Comparison of ENCODE assay signal across 29 mouse cellular contexts in the genomic region with DNA sequence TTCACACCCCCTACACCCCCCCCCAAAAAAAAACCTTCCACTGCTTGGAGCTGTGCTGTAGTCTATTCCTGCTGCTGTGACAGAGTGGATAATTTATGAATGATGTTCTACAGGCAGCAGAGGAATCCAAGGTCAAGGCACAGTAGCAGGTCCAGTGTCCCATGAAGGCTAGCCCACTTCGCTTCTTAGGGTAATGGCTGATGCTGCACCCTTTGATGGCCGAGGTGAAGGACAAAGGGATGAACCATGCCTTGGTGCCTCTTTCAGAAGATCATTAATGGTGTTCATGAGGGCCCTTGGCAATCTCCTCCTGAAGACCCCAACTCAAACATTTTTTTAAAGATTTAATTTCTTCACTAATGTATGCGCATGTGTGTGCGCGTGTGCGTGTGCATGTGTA. TPM values are rescaled to one million over a fixed set of nuclear protein-coding genes. Genes with fewer than 3 reads are reported as not detected.
DNase-seq lines count a peak whose midpoint lies in the region; ATAC-seq and TF ChIP-seq lines count a peak whose summit lies in the region.
"Had no signal": no experiment of that assay in that cellular context is flagged by ENCODE, and none has a peak within 500 bp of the region (broad histone marks: within the 10 kb centered on the region; RNA-seq: fewer than 3 reads in every experiment).

No protein-coding gene starts in this region.

- intact Hi-C loops in heart, postnatal 25 days (cut with DNase I): no loop called here
- intact Hi-C loops in gastrocnemius, postnatal 36 days (cut with DNase I): no loop called here

- 94% methylated on average over 6 of the region's 6 CpGs for WGBS in heart, embryonic 14.5 days

- H3K9ac ChIP-seq in heart, embryonic 14.5 days (ENCODE audit: low read length): no peak overlapping the region
- H3K9ac ChIP-seq: embryonic facial prominence, embryonic 15.5 days had no signal

- peak overlapping the region; percentile 46 for H3K4me2 ChIP-seq in heart, embryonic 14.5 days (ENCODE audit: low read length)
- H3K4me2 ChIP-seq: embryonic facial prominence, embryonic 15.5 days had no signal

- TF ChIP-seq POLR2A in testis, adult 2 months (IDR thresholded peaks at IDR 0.05; ENCODE audit: control insufficient read depth, low read depth, low read length): no peak

- H3K4me1 ChIP-seq in heart, embryonic 14.5 days (ENCODE audit: control insufficient read depth in 2 of 2, insufficient read depth in 2 of 2, low read length in 2 of 2): peaks cover 7 to 22% of the 10 kb centered on the region in 2 experiments
- H3K4me1 ChIP-seq in testis, adult 2 months (ENCODE audit: control insufficient read depth, insufficient read depth, low read length): no peaks in the 10 kb centered on the region; the same call in 1 of the 2 replicates
- H3K4me1 ChIP-seq: embryonic facial prominence, embryonic 15.5 days; midbrain, embryonic 10.5 days had no signal

- no peak overlapping the region for H3K4me3 ChIP-seq in heart, embryonic 14.5 days (ENCODE audit: control insufficient read depth in 1 of 2, insufficient read depth in 1 of 2, low read depth in 1 of 2, low read length in 2 of 2)
- H3K4me3 ChIP-seq in testis, adult 2 months (ENCODE audit: control insufficient read depth, low read depth, low read length): no peak overlapping the region
- H3K4me3 ChIP-seq: embryonic facial prominence, embryonic 15.5 days; midbrain, embryonic 10.5 days had no signal

- H3K27ac ChIP-seq in heart, embryonic 14.5 days (replicated peaks in 1 of 2; ENCODE audit: control insufficient read depth in 1 of 2, insufficient read depth in 1 of 2, low read depth in 2 of 2, low read length in 2 of 2): peak overlapping the region; percentile 88 to 93
- H3K27ac ChIP-seq in testis, adult 2 months (ENCODE audit: control insufficient read depth, insufficient read depth, low read depth, low read length): peak overlapping the region; percentile 73
- H3K27ac ChIP-seq: embryonic facial prominence, embryonic 15.5 days; midbrain, embryonic 10.5 days had no signal

- H3K9me3 ChIP-seq in heart, embryonic 14.5 days (ENCODE audit: control insufficient read depth, low read length): no peaks in the 10 kb centered on the region
- H3K9me3 ChIP-seq: embryonic facial prominence, embryonic 15.5 days; midbrain, embryonic 10.5 days had no signal

- DNase-seq in adrenal gland, adult 2 months: peak; percentile 45
- no peak for DNase-seq in adrenal gland, postnatal 25 days
- no peak for DNase-seq in heart, postnatal 25 days (ENCODE audit: low spot score)
- no peak for DNase-seq in testis, postnatal 10 days (ENCODE audit: low spot score)
- no peak for DNase-seq in gastrocnemius, postnatal 36 days
- DNase-seq in gastrocnemius, adult 8-10 months (ENCODE audit: low spot score in 2 of 2): no peak
- DNase-seq: cerebellum, adult 2 months; cerebellum, postnatal 36 days; lung, adult 2 months; right cerebral cortex, postnatal 14 days; thymus, postnatal 14 days had no signal

- TF ChIP-seq CTCF in testis, adult 2 months (IDR thresholded peaks at IDR 0.05; ENCODE audit: control insufficient read depth, insufficient read depth, insufficient replicate concordance, low read depth, low read length): no peak

- no peak for ATAC-seq in heart, embryonic 14.5 days (ENCODE audit: insufficient number of reproducible peaks, insufficient read depth, low FRiP score, low read depth)
- ATAC-seq: activated CD4-positive, CD25-positive, alpha-beta regulatory T cell, adult 4 months; forebrain, embryonic 16.5 days; hindbrain, embryonic 16.5 days; intestine, embryonic 16.5 days had no signal

- no peaks in the 10 kb centered on the region for H3K27me3 ChIP-seq in heart, embryonic 14.5 days (ENCODE audit: control insufficient read depth, insufficient read depth, low read length)
- H3K27me3 ChIP-seq in testis, adult 2 months (ENCODE audit: control insufficient read depth, insufficient read depth, low read length): no peaks in the 10 kb centered on the region
- H3K27me3 ChIP-seq: embryonic facial prominence, embryonic 15.5 days had no signal

- peaks cover 92% of the 10 kb centered on the region for H3K36me3 ChIP-seq in heart, embryonic 14.5 days (ENCODE audit: control insufficient read depth, insufficient read depth, low read length)
- no peaks in the 10 kb centered on the region for H3K36me3 ChIP-seq in testis, adult 2 months (ENCODE audit: control insufficient read depth, insufficient read depth, low read length)
- H3K36me3 ChIP-seq: midbrain, embryonic 10.5 days had no signal

RNA-seq across cellular contexts. Expression of gene Il10rb, which starts 10.4 kb away (rescaled TPM):
- total RNA-seq in adrenal gland, adult 2 months (2021): 100 to 1,000 TPM; 255 to 258 TPM
- 97.1 and 107 TPM in 2 replicates for polyA plus RNA-seq in adrenal gland, adult 2 months (2012; rRNA removed)
- 281 and 313 TPM in 2 replicates for total RNA-seq in adrenal gland, postnatal 25 days (2021)
- polyA plus RNA-seq in heart, embryonic 14.5 days (2014; fragmentation: Nextera tagmentation; extraction: Ambion mirVana): 58.5 and 59.2 TPM in 2 replicates
- 100 to 1,000 TPM in 1 of 2 experiments, 10 to 100 TPM in 1; 97.5 to 105 TPM for total RNA-seq in heart, postnatal 25 days (2021)
- 6.4 and 7.2 TPM in 2 replicates for polyA plus RNA-seq in testis, adult 2 months (2012; rRNA removed)
- 1 to 10 TPM; 6.6 to 6.7 TPM for total RNA-seq in gastrocnemius, postnatal 36 days (2021)
- total RNA-seq in gastrocnemius, adult 8-10 months (2022): 1 to 10 TPM; 4.4 to 6.4 (median 5.0) TPM

RNA-seq across cellular contexts. Expression of gene Gm21970, which starts 24.8 kb away (rescaled TPM):
- total RNA-seq in adrenal gland, adult 2 months (2021): under 1 TPM in 1 of 2 experiments, not detected in 1; 0.69 TPM
- not detected in 2 replicates for polyA plus RNA-seq in adrenal gland, adult 2 months (2012; rRNA removed)
- total RNA-seq in adrenal gland, postnatal 25 days (2021): not detected in 2 replicates
- not detected in 2 replicates for polyA plus RNA-seq in heart, embryonic 14.5 days (2014; fragmentation: Nextera tagmentation; extraction: Ambion mirVana)
- not detected for total RNA-seq in heart, postnatal 25 days (2021)
- polyA plus RNA-seq in testis, adult 2 months (2012; rRNA removed): not detected in 2 replicates
- not detected for total RNA-seq in gastrocnemius, postnatal 36 days (2021)
- total RNA-seq in gastrocnemius, adult 8-10 months (2022): 1 to 10 TPM in 1 of 4 experiments, not detected in 3; 1.3 TPM
- total RNA-seq: adrenal gland, postnatal 36 days; ES-E14; hematopoietic stem cell, adult 5-6 weeks; layer of hippocampus, postnatal 14 days; midbrain, postnatal 0 days; neutrophil, adult 5-6 weeks had no signal
- polyA plus RNA-seq: cerebellum, adult 2 months; embryonic facial prominence, embryonic 15.5 days; forebrain, embryonic 16.5 days; hindbrain, embryonic 16.5 days; intestine, embryonic 16.5 days; kidney, embryonic 14.5 days; large intestine, adult 2 months; limb, embryonic 11.5 days; lung, adult 2 months; midbrain, embryonic 10.5 days; midbrain, postnatal 0 days; stomach, embryonic 16.5 days had no signal

RNA-seq across cellular contexts. Expression of gene Ifnar2, which starts 43.8 kb away (rescaled TPM):
- 100 to 1,000 TPM; 112 to 134 TPM for total RNA-seq in adrenal gland, adult 2 months (2021)
- polyA plus RNA-seq in adrenal gland, adult 2 months (2012; rRNA removed): 225 and 282 TPM in 2 replicates
- total RNA-seq in adrenal gland, postnatal 25 days (2021): 101 and 110 TPM in 2 replicates
- polyA plus RNA-seq in heart, embryonic 14.5 days (2014; fragmentation: Nextera tagmentation; extraction: Ambion mirVana): 57.4 and 59.2 TPM in 2 replicates
- 10 to 100 TPM; 34.5 to 37.6 TPM for total RNA-seq in heart, postnatal 25 days (2021)
- polyA plus RNA-seq in testis, adult 2 months (2012; rRNA removed): 4.4 and 4.7 TPM in 2 replicates
- 1 to 10 TPM; 7.1 to 7.3 TPM for total RNA-seq in gastrocnemius, postnatal 36 days (2021)
- 1 to 10 TPM; 2.6 to 5.1 (median 4.2) TPM for total RNA-seq in gastrocnemius, adult 8-10 months (2022)

Comparison
In these comparisons a context has a peak if more than half of its experiments do, and no peak if none do; other contexts are left out.
1. RNA of gene Il10rb, which starts 10.4 kb away (total RNA-seq): 281 to 313 TPM in adrenal gland, postnatal 25 days, 255 to 258 TPM in adrenal gland, adult 2 months and 97.5 to 105 TPM in heart, postnatal 25 days; 6.6 to 6.7 TPM in gastrocnemius, postnatal 36 days and 4.4 to 6.4 TPM in gastrocnemius, adult 8-10 months; every median in the first group is over 10 times any median in the second.
2. RNA of gene Ifnar2, which starts 43.8 kb away (total RNA-seq): 112 to 134 TPM in adrenal gland, adult 2 months, 101 to 110 TPM in adrenal gland, postnatal 25 days and 34.5 to 37.6 TPM in heart, postnatal 25 days; 7.1 to 7.3 TPM in gastrocnemius, postnatal 36 days and 2.6 to 5.1 TPM in gastrocnemius, adult 8-10 months; every median in the first group is over 4 times any median in the second.